Comparison of ENCODE assay signal across 23 mouse cellular contexts in the genomic region with DNA sequence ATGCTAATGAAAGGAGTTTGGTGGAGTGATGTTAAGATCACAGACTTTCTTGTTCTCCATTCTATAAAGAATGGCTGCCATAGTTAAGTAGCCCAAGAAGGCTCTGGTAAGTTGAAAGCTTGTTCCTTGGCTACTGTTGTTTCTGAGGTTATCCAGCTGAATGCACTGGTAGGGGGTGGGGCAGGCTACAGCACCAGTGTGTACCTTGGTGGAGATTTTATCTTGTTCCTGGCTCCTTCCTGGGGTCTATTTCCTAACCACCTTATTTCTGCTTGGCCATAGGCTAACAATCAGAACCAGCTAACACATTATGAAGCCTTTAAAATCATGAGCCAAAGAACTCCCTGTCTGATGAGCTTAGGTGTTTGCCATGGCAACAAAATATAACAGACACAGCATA. TPM values are rescaled to one million over a fixed set of nuclear protein-coding genes. Genes with fewer than 3 reads are reported as not detected.
DNase-seq lines count a peak whose midpoint lies in the region; ATAC-seq lines count a peak whose summit lies in the region.
"Had no signal": no experiment of that assay in that cellular context is flagged by ENCODE, and none has a peak within 500 bp of the region (broad histone marks: within the 10 kb centered on the region; RNA-seq: fewer than 3 reads in every experiment).

No protein-coding gene starts in this region.

- no peak overlapping the region for H3K4me3 ChIP-seq in embryonic facial prominence, embryonic 13.5 days
- H3K4me3 ChIP-seq in embryonic facial prominence, embryonic 10.5 days: no peak overlapping the region
- H3K4me3 ChIP-seq: embryonic facial prominence, embryonic 12.5 days; heart, adult 2 months; heart, embryonic 15.5 days; hindbrain, embryonic 13.5 days had no signal

- no peak for DNase-seq in embryonic facial prominence, embryonic 10.5 days (ENCODE audit: low spot score)
- DNase-seq in kidney, postnatal 36 days: peak; percentile 23 to 45
- no peak for DNase-seq in kidney, adult 18-20 months
- DNase-seq in CD4-positive helper T cell, adult 2 months (ENCODE audit: low read depth, low spot score): peak; percentile 19
- peak; percentile 12 for DNase-seq in naive thymus-derived CD4-positive, alpha-beta T cell, adult 2 months (ENCODE audit: low read depth)
- no peak for DNase-seq in spleen, postnatal 36 days (ENCODE audit: low spot score in 2 of 2)
- DNase-seq in thymus, postnatal 0 days (ENCODE audit: low spot score): no peak
- DNase-seq: adrenal gland, postnatal 10 days; cerebellum, adult 11 months; cerebellum, adult 8-10 months; cerebellum, postnatal 14 days; embryo, embryonic 11 days; gastrocnemius, postnatal 10 days; heart, adult 2 months; heart, postnatal 14 days had no signal

- 0 out of 2 replicates have a peak overlapping the region, but pooled peaks have one; percentile 0 for H3K4me2 ChIP-seq in embryonic facial prominence, embryonic 13.5 days
- H3K4me2 ChIP-seq: embryonic facial prominence, embryonic 12.5 days; heart, embryonic 11.5 days; heart, embryonic 15.5 days had no signal

- no peak overlapping the region for H3K27ac ChIP-seq in embryonic facial prominence, embryonic 13.5 days
- H3K27ac ChIP-seq in embryonic facial prominence, embryonic 10.5 days (replicated peaks): no peak overlapping the region
- H3K27ac ChIP-seq: embryonic facial prominence, embryonic 12.5 days; heart, adult 2 months; heart, embryonic 15.5 days; hindbrain, embryonic 13.5 days; hindbrain, postnatal 0 days had no signal

- H3K27me3 ChIP-seq in embryonic facial prominence, embryonic 13.5 days: no peaks in the 10 kb centered on the region
- no peaks in the 10 kb centered on the region for H3K27me3 ChIP-seq in embryonic facial prominence, embryonic 10.5 days (replicated peaks; ENCODE audit: low read depth, poor library complexity, severe bottlenecking)
- H3K27me3 ChIP-seq: embryonic facial prominence, embryonic 12.5 days; heart, embryonic 15.5 days; hindbrain, embryonic 13.5 days had no signal

- no peak overlapping the region for H3K9ac ChIP-seq in embryonic facial prominence, embryonic 13.5 days
- H3K9ac ChIP-seq: embryonic facial prominence, embryonic 12.5 days; heart, embryonic 15.5 days; hindbrain, embryonic 13.5 days had no signal

- H3K9me3 ChIP-seq in embryonic facial prominence, embryonic 13.5 days: no peaks in the 10 kb centered on the region
- H3K9me3 ChIP-seq in embryonic facial prominence, embryonic 10.5 days: no peaks in the 10 kb centered on the region
- H3K9me3 ChIP-seq: embryonic facial prominence, embryonic 12.5 days; G1E; heart, embryonic 15.5 days; hindbrain, embryonic 13.5 days had no signal

- peaks cover 19% of the 10 kb centered on the region for H3K36me3 ChIP-seq in embryonic facial prominence, embryonic 13.5 days
- peaks cover 41% of the 10 kb centered on the region for H3K36me3 ChIP-seq in embryonic facial prominence, embryonic 10.5 days (replicated peaks)

- H3K4me1 ChIP-seq in embryonic facial prominence, embryonic 13.5 days: peaks cover 28% of the 10 kb centered on the region
- peaks cover 29% of the 10 kb centered on the region for H3K4me1 ChIP-seq in embryonic facial prominence, embryonic 10.5 days

- ATAC-seq in embryonic facial prominence, embryonic 13.5 days (ENCODE audit: insufficient number of reproducible peaks, insufficient read depth, low FRiP score, low TSS enrichment, low read depth): no peak
- ATAC-seq: forebrain, embryonic 14.5 days; hindbrain, postnatal 0 days had no signal

RNA-seq across cellular contexts. Expression of a gene that starts 3.6 kb away (rescaled TPM):
- 116 and 121 TPM in 2 replicates for polyA plus RNA-seq in embryonic facial prominence, embryonic 13.5 days (2015; fragmentation: Nextera tagmentation; extraction: Ambion mirVana)
- polyA plus RNA-seq in embryonic facial prominence, embryonic 10.5 days (2016; fragmentation: Nextera tagmentation; extraction: Ambion mirVana): 106 and 109 TPM in 2 replicates
- 48.9 and 62.0 TPM in 2 replicates for polyA plus RNA-seq in thymus, postnatal 0 days (2015; fragmentation: Nextera tagmentation; extraction: Ambion mirVana)

Comparison
In these comparisons a context has a peak if more than half of its experiments do, and no peak if none do; other contexts are left out.
1. DNase-seq: peak in kidney, postnatal 36 days (2 of 2), CD4-positive helper T cell, adult 2 months (single experiment) and naive thymus-derived CD4-positive, alpha-beta T cell, adult 2 months (single experiment); none in embryonic facial prominence, embryonic 10.5 days (single experiment), kidney, adult 18-20 months (single experiment), spleen, postnatal 36 days (0 of 2) and thymus, postnatal 0 days (single experiment).